Mouse (Mus musculus) lung, postnatal 0 days (tissue): Measurements from ENCODE around the gene Smco4. TPM values are rescaled to one million over a fixed set of nuclear protein-coding genes. Genes with fewer than 3 reads are reported as not detected.

Experiments used
- ATAC-seq: fragments of 200-750 bp; cut with Nextera tagmentation; 2 replicates; pipeline ENCODE4 v1.8.0; 2017; ENCODE audit warnings: moderate library complexity
- DNase-seq: peaks from one replicate; pipeline ENCODE4 v3.0.0-alpha.2; 2016; ENCODE audit warnings: low spot score
- H3K27ac ChIP-seq: fragments of 300-500 bp; sonication (generic); 2 replicates; pipeline ENCODE4 v1.5.1; 2014; ENCODE audit warnings: antibody characterized with exemption, mild to moderate bottlenecking, low read length, mixed read lengths
- H3K27me3 ChIP-seq: fragments of 300-500 bp; sonication (generic); replicated peaks from 2 replicates; pipeline ENCODE4 v1.6.1; 2014; ENCODE audit warnings: low read length, mixed read lengths; ENCODE audit not compliant: insufficient read depth
- H3K36me3 ChIP-seq: fragments of 300-500 bp; sonication (generic); 2 replicates; pipeline ENCODE4 v1.6.1; 2014; ENCODE audit warnings: low read length, mixed read lengths; ENCODE audit not compliant: insufficient read depth
- H3K4me1 ChIP-seq: fragments of 300-500 bp; sonication (generic); 2 replicates; pipeline ENCODE4 v1.6.1; 2014; ENCODE audit warnings: antibody characterized with exemption, low read depth, low read length, mixed read lengths; ENCODE audit not compliant: insufficient read depth
- H3K4me2 ChIP-seq: fragments of 300-500 bp; sonication (generic); replicated peaks from 2 replicates; pipeline ENCODE4 v1.6.1; 2014; ENCODE audit warnings: low read depth, mild to moderate bottlenecking, low read length, moderate library complexity, mixed read lengths
- H3K4me3 ChIP-seq: fragments of 300-500 bp; sonication (generic); 2 replicates; pipeline ENCODE4 v1.5.1; 2014; ENCODE audit warnings: low read depth, low read length
- H3K9ac ChIP-seq: fragments of 300-500 bp; sonication (generic); replicated peaks from 2 replicates; pipeline ENCODE4 v1.6.1; 2014; ENCODE audit warnings: low read depth, mild to moderate bottlenecking
- H3K9me3 ChIP-seq: fragments of 300-500 bp; sonication (generic); 2 replicates; pipeline ENCODE4 v1.6.1; 2016; ENCODE audit warnings: low read length, mixed read lengths
- CTCF ChIP-seq: IDR thresholded peaks from 2 replicates; pipeline ENCODE4 v1.5.1; 2016; ENCODE audit warnings: antibody characterized with exemption, mild to moderate bottlenecking
- EP300 ChIP-seq: IDR thresholded peaks from 2 replicates; pipeline ENCODE4 v1.6.1; 2016; ENCODE audit warnings: antibody characterized with exemption, mild to moderate bottlenecking, control low read depth
- WGBS: fragments of 180-500 bp; shearing (Covaris S2); extraction: QIAGEN DNeasy Blood & Tissue Kit; methylation state at CpG from one replicate; pipeline ENCODE4 v1.1.7; 2014; 5-methylcytosine and 5-hydroxymethylcytosine counted together
- polyA plus RNA-seq: library from polyadenylated mRNA; unstranded; fragments of >200 nt; fragmentation: Nextera tagmentation; extraction: Ambion mirVana; gene quantifications from 2 replicates; pipeline ENCODE4 v1.2.1, GENCODE M21; 2015

Smco4 gene
- polyA plus RNA-seq, 1 experiment from 2014 or later, result 3.8 TPM

GRCm38 (mm10) chr9:15516007-15516406, 22.8 kb downstream of the Smco4 start:
- Histone ChIP-seq H3K27me3 (no peaks in the 10 kb centered on the region), H3K9me3 (no peaks in the 10 kb centered on the region), H3K4me1 (no peaks in the 10 kb centered on the region), H3K27ac (no peak overlapping the region), H3K36me3 (no peaks in the 10 kb centered on the region), H3K4me3 (no peak overlapping the region), H3K4me2 (no peak overlapping the region), H3K9ac (no peak overlapping the region)
- ATAC-seq, result peak; percentile 53
- no peak for TF ChIP-seq CTCF
- TF ChIP-seq EP300, result no peak
- 76% methylated on average over 2 of the region's 2 CpGs for WGBS
- DNase-seq, result no peak

- TF ChIP-seq CTCF (no peak), EP300 (no peak; the same call in 1 of the 2 replicates)
- Histone ChIP-seq H3K9me3 (no peaks in the 10 kb centered on the region), H3K27ac (no peak overlapping the region), H3K9ac (no peak overlapping the region), H3K4me1 (no peaks in the 10 kb centered on the region), H3K4me2 (no peak overlapping the region), H3K27me3 (no peaks in the 10 kb centered on the region), H3K36me3 (no peaks in the 10 kb centered on the region), H3K4me3 (no peak overlapping the region)
- DNase-seq (no peak), ATAC-seq (peak; percentile 60)
- 66% methylated on average over 4 of the region's 4 CpGs for WGBS
Observed at GRCm38 (mm10) chr9:15517979-15518378, 24.7 kb downstream of the Smco4 start.

GRCm38 (mm10) chr9:15522348-15522747, 29.1 kb downstream of the Smco4 start:
- WGBS, result 83% methylated on average over 10 of the region's 10 CpGs
- no peak overlapping the region for H3K9ac ChIP-seq
- no peaks in the 10 kb centered on the region for H3K36me3 ChIP-seq
- peaks cover 29% of the 10 kb centered on the region for H3K4me1 ChIP-seq
- ATAC-seq (no peak), DNase-seq (no peak)
- H3K27me3 ChIP-seq, result no peaks in the 10 kb centered on the region
- no peak overlapping the region for H3K4me3 ChIP-seq
- TF ChIP-seq EP300 (no peak), CTCF (no peak)
- no peak overlapping the region for H3K27ac ChIP-seq
- H3K4me2 ChIP-seq, result no peak overlapping the region
- H3K9me3 ChIP-seq, result no peaks in the 10 kb centered on the region

- no peaks in the 10 kb centered on the region for H3K27me3 ChIP-seq
- no peaks in the 10 kb centered on the region for H3K36me3 ChIP-seq
- TF ChIP-seq EP300 (no peak), CTCF (no peak)
- WGBS, result 49% methylated on average over 5 of the region's 5 CpGs
- H3K27ac ChIP-seq, result no peak overlapping the region
- no peaks in the 10 kb centered on the region for H3K9me3 ChIP-seq
- H3K4me3 ChIP-seq, result no peak overlapping the region
- ATAC-seq (no peak), DNase-seq (no peak)
- H3K4me1 ChIP-seq, result peaks cover 29% of the 10 kb centered on the region
- no peak overlapping the region for H3K9ac ChIP-seq
- H3K4me2 ChIP-seq, result no peak overlapping the region
Observed at GRCm38 (mm10) chr9:15522887-15523286, 29.7 kb downstream of the Smco4 start.

GRCm38 (mm10) chr9:15523646-15524045, 30.4 kb downstream of the Smco4 start:
- Histone ChIP-seq H3K27ac (no peak overlapping the region), H3K4me2 (no peak overlapping the region), H3K9ac (no peak overlapping the region), H3K27me3 (no peaks in the 10 kb centered on the region), H3K36me3 (no peaks in the 10 kb centered on the region), H3K4me1 (peaks cover 29% of the 10 kb centered on the region), H3K9me3 (no peaks in the 10 kb centered on the region), H3K4me3 (no peak overlapping the region)
- no peak for DNase-seq
- WGBS, result 86% methylated on average over 6 of the region's 6 CpGs
- no peak for ATAC-seq
- TF ChIP-seq EP300 (no peak), CTCF (no peak)

GRCm38 (mm10) chr9:15525246-15525645, 32.0 kb downstream of the Smco4 start:
- peak; percentile 81 for DNase-seq
- Histone ChIP-seq H3K27ac (peak overlapping the region; percentile 48), H3K9ac (no peak overlapping the region; the same call in 1 of the 2 replicates), H3K4me1 (peaks cover 39% of the 10 kb centered on the region), H3K27me3 (no peaks in the 10 kb centered on the region), H3K9me3 (no peaks in the 10 kb centered on the region), H3K4me2 (peak overlapping the region; percentile 47), H3K36me3 (no peaks in the 10 kb centered on the region), H3K4me3 (no peak overlapping the region)
- TF ChIP-seq EP300, result peak; percentile 57; the same call in 1 of the 2 replicates
- TF ChIP-seq CTCF, result no peak
- 14% methylated on average over 8 of the region's 8 CpGs for WGBS
- ATAC-seq, result peak; percentile 82

GRCm38 (mm10) chr9:15526539-15526938, 33.3 kb downstream of the Smco4 start:
- Histone ChIP-seq H3K4me1 (peaks cover 41% of the 10 kb centered on the region), H3K27ac (no peak overlapping the region), H3K27me3 (no peaks in the 10 kb centered on the region), H3K9ac (no peak overlapping the region), H3K4me2 (no peak overlapping the region), H3K36me3 (no peaks in the 10 kb centered on the region), H3K4me3 (no peak overlapping the region), H3K9me3 (no peaks in the 10 kb centered on the region)
- ATAC-seq (no peak), DNase-seq (no peak)
- TF ChIP-seq EP300, result peak; percentile 35; the same call in 1 of the 2 replicates
- no peak for TF ChIP-seq CTCF
- 46% methylated on average over 7 of the region's 7 CpGs for WGBS
